Mouse (Mus musculus) liver, embryonic 18 days (tissue): Measurements from ENCODE around the gene Cox6a1. TPM values are rescaled to one million over a fixed set of nuclear protein-coding genes. Genes with fewer than 3 reads are reported as not detected.

Source experiments
- polyA plus RNA-seq: library from polyadenylated mRNA; depleted of rRNA; stranded (reverse); fragments of >200 nt; gene quantifications from 2 replicates; pipeline ENCODE4 v1.2.3, GENCODE M21; 2012; rRNA removed

Gene Cox6a1
- polyA plus RNA-seq = 1,034 and 1,123 TPM in 2 replicates

DNA sequence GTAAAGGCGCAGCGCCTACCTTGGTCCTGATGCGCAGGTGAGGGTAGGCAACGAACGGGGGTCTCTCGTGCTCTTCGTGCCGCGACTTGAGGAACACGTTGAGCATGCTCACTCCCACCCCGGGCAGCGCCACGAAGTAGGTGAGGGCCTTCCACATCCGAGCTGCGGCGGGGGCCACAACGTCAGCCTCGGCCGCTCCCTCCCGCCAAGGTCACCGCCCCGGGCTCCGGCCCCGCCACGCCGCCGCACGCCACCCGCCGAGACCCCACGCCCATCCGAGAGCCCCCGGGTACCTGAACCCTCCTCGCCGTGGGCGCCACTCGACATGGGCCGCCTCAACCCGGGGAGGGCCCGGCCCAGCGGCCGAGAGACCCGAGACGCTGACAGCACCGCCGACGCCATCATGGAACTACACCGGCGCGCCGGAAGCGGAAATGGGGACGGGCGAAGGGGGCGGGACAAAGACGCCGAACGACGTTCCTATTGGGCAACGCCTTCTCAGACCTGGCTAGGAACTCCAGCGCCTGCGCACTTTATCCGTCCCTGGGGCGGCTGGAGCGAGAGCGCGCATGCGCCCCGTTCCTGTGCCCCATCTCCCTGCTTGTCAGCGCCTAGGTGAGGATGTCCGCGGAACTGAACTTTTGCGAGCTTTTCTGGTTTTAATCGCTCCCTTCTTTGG, at the start of gene Cox6a1:
TSS of gene Cox6a1 (minus strand) at position 436 of the 679 bp plus-strand sequence.

DNA sequence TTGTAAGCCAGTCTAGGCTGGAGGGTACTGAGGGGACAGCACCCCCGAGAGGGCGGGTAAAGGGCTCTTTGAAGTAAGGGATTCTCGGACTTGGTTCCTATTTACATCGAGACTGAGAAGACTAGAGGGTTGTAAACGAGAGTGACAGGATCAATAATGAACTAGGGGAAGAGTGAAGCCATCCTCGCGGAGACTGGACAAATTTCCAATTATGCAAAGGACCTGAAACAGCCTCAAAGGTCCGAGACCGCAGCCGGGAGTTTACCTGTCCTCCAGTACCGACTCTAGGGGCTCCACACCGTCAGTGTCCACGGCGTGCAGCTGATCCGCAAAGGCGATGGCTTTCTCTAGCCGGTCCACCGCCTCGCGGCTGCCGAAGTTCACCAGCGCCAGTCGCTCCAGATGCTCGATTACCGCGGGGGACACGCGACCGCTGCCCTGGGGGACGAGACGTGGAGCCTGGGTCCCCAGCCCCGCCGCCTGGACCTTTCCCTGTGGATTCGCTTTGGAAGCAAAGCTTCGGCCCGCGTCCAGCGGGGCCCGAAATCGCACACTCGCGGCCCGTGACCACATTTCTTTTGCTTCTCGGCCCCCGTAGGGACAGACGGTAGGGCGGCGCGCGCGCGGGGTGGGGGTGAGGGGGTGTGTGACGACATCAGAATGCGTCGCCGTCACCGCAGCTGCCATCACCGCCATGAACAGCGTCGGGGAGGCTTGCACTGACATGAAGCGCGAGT, 8.0 kb downstream of the Cox6a1 start, which contains the start of the genes Gatc and Triap1:
TSS of gene Gatc (minus strand) at position 602 of the 737 bp plus-strand sequence.
TSS of gene Triap1 (plus strand) at position 649 of the 737 bp plus-strand sequence.

DNA sequence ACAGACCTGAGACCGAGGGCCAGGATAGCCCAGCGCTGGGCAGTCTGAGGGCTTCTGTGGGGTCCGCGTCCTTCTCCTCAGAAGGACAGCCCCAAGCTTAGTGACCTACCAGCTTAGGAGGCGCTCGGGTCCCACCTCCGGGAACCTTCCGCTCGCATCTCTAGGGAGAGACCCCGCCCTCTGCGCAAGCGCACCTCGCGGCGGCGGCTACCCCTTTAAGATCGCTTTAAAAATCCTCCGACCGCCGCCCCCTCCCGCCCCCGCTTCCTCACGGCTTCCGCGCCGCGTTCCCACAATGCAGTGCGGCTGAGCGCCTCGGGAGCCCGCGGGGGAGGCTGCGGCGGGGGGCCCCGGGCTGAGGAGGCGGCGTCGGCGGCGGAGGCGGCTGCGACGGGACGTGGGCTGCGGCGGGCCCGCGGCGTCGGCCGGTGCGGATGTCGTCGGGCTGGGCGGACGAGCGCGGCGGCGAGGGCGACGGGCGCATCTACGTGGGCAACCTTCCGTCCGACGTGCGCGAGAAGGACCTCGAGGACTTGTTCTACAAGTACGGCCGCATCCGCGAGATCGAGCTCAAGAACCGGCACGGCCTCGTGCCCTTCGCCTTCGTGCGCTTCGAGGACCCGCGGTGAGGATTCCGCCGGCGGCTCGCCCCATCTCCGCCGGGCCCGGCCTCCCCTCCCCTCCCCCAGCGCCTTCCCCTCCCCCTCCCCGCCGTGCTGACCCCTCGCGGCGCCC, 21.7 kb downstream of the Cox6a1 start, which contains the start of gene Srsf9:
TSS of gene Srsf9 (plus strand) at position 303 of the 735 bp plus-strand sequence.

DNA sequence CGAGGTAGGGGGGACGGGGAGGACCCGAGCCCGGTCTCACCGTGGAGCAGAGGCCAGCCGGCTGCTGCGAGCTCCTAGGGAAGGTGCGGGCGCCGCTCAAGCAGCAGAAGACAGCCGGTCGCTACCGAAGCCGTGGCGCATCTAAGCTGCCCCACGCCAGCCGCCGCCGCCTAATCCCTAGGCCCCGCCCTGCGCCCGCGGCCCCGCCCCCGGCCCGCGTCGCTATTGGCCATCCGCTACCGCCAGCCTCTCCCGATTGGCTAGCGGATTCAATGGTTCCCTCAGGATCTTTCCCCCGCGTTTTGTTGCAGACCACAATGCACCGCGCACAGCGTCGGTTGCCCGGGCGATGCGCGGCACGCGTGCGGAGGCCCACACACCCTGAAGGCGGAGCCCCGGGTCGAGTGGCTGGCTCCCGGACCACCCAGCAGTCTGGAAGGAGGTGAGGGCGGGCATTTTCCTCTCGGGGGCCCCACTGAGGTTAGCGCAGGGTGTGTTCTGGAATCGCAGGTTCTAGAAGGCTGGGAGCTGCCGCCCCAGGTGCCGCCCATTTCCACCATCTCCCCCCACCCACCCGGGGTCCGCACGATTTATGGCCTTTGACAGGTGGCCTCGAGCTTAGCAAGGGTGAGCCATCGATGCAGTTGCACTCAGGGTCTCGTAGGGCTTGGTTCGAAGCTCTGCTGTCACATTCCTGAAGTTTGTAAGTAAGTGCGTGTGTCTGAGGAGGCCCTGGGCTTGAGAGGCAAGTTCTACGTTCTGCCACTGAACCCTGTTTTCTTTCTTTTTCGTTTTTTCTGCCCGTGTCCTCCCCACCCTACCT, 47.8 kb downstream of the Cox6a1 start, which contains the start of gene Dynll1:
TSS of gene Dynll1 (minus strand) at position 208 of the 823 bp plus-strand sequence.

Other genes with a start within 250 kb of the Cox6a1 start
- 69.8 and 75.2 TPM in 2 replicates for gene Acads, start 229.6 kb downstream of the Cox6a1 start, polyA plus RNA-seq
- gene Unc119b, start 214.0 kb downstream of the Cox6a1 start, polyA plus RNA-seq = 10.1 and 10.4 TPM in 2 replicates
- gene Mlec, start 190.8 kb downstream of the Cox6a1 start, polyA plus RNA-seq = 36.1 and 40.4 TPM in 2 replicates
- 0.35 and 0.49 TPM in 2 replicates for gene Cabp1, start 154.6 kb downstream of the Cox6a1 start, polyA plus RNA-seq
- gene Pop5, start 113.1 kb downstream of the Cox6a1 start, polyA plus RNA-seq = 39.8 and 41.2 TPM in 2 replicates
- gene Rnf10, start 76.1 kb downstream of the Cox6a1 start, polyA plus RNA-seq = 75.3 and 78.6 TPM in 2 replicates
- 7.5 and 7.9 TPM in 2 replicates for gene Coq5, start 69.3 kb downstream of the Cox6a1 start, polyA plus RNA-seq
- 100 and 145 TPM in 2 replicates for gene Dynll1, start 48.0 kb downstream of the Cox6a1 start, polyA plus RNA-seq
- 37.0 and 37.6 TPM in 2 replicates for gene Srsf9, start 21.8 kb downstream of the Cox6a1 start, polyA plus RNA-seq
- gene Gatc, start 7.8 kb downstream of the Cox6a1 start, polyA plus RNA-seq = 10.8 and 10.9 TPM in 2 replicates
- gene Triap1, start 7.8 kb downstream of the Cox6a1 start, polyA plus RNA-seq = 13.5 and 13.6 TPM in 2 replicates
- gene Msi1, start 80.6 kb upstream of the Cox6a1 start, polyA plus RNA-seq = 0.22 and 0.44 TPM in 2 replicates
- 0.06 TPM in 1 of 2 replicates, not detected in the other for gene Pla2g1b, start 117.3 kb upstream of the Cox6a1 start, polyA plus RNA-seq
- 9.7 and 12.4 TPM in 2 replicates for gene Sirt4, start 135.7 kb upstream of the Cox6a1 start, polyA plus RNA-seq
- gene Pxn, start 157.7 kb upstream of the Cox6a1 start, polyA plus RNA-seq = 25.1 and 30.6 TPM in 2 replicates
- 1,441 and 1,589 TPM in 2 replicates for gene Rplp0, start 210.5 kb upstream of the Cox6a1 start, polyA plus RNA-seq
- 8.4 and 11.2 TPM in 2 replicates for gene Gcn1l1, start 216.3 kb upstream of the Cox6a1 start, polyA plus RNA-seq